ENCODE assay signal across 7 mouse cellular contexts in genomic region chr6:42325268-42325609, GRCm38 (mm10). TPM values are rescaled to one million over a fixed set of nuclear protein-coding genes. Genes with fewer than 3 reads are reported as not detected.
DNase-seq lines count a peak whose midpoint lies in the region; ATAC-seq lines count a peak whose summit lies in the region.

No protein-coding gene starts in this region.

- peaks cover 44% of the 10 kb centered on the region for H3K27me3 ChIP-seq in embryonic facial prominence, embryonic 10.5 days (replicated peaks; ENCODE audit: low read depth, poor library complexity, severe bottlenecking)
- H3K27me3 ChIP-seq in limb, embryonic 10.5 days (ENCODE audit: low read depth, poor library complexity, severe bottlenecking): peaks cover 41% of the 10 kb centered on the region
- peaks cover 25% of the 10 kb centered on the region for H3K27me3 ChIP-seq in midbrain, embryonic 12.5 days

- H3K4me2 ChIP-seq in midbrain, embryonic 12.5 days (replicated peaks): peak overlapping the region; percentile 92

- peak overlapping the region; percentile 87; the same call in 1 of the 2 replicates for H3K27ac ChIP-seq in embryonic facial prominence, embryonic 10.5 days (replicated peaks)
- H3K27ac ChIP-seq in limb, embryonic 10.5 days: peak overlapping the region; percentile 80
- H3K27ac ChIP-seq in midbrain, embryonic 12.5 days (replicated peaks): peak overlapping the region; percentile 90

- no peak for ATAC-seq in midbrain, embryonic 12.5 days (ENCODE audit: low FRiP score, low read depth)

- DNase-seq in adrenal gland, postnatal 10 days: peak; percentile 87
- DNase-seq in embryonic facial prominence, embryonic 10.5 days (ENCODE audit: low spot score): peak; percentile 86
- DNase-seq in heart, adult 11 months: peak; percentile 97
- DNase-seq in kidney, adult 11 months: peak; percentile 39
- peak; percentile 83 for DNase-seq in limb, embryonic 10.5 days (ENCODE audit: low spot score)
- DNase-seq in skeletal muscle tissue, adult 2 months (ENCODE audit: low read depth, low spot score): peak; percentile 60

- H3K36me3 ChIP-seq in embryonic facial prominence, embryonic 10.5 days (replicated peaks): no peaks in the 10 kb centered on the region
- H3K36me3 ChIP-seq in limb, embryonic 10.5 days: no peaks in the 10 kb centered on the region
- H3K36me3 ChIP-seq in midbrain, embryonic 12.5 days: no peaks in the 10 kb centered on the region; the same call in 1 of the 2 replicates

- peak overlapping the region; percentile 83 for H3K9ac ChIP-seq in midbrain, embryonic 12.5 days (replicated peaks)

- H3K4me3 ChIP-seq in embryonic facial prominence, embryonic 10.5 days: peak overlapping the region; percentile 81
- peak overlapping the region; percentile 80 for H3K4me3 ChIP-seq in limb, embryonic 10.5 days
- peak overlapping the region; percentile 71 for H3K4me3 ChIP-seq in midbrain, embryonic 12.5 days

- WGBS in embryonic facial prominence, embryonic 10.5 days: 3% methylated on average over 7 of the region's 7 CpGs
- WGBS in limb, embryonic 10.5 days: 4% methylated on average over 7 of the region's 7 CpGs
- 1% methylated on average over 7 of the region's 7 CpGs for whole genome bisulfite sequencing in midbrain, embryonic 12.5 days

- H3K4me1 ChIP-seq in embryonic facial prominence, embryonic 10.5 days: peaks cover 24% of the 10 kb centered on the region
- H3K4me1 ChIP-seq in limb, embryonic 10.5 days: peaks cover 19% of the 10 kb centered on the region
- H3K4me1 ChIP-seq in midbrain, embryonic 12.5 days: peaks cover 15% of the 10 kb centered on the region

- H3K9me3 ChIP-seq in embryonic facial prominence, embryonic 10.5 days: no peaks in the 10 kb centered on the region
- no peaks in the 10 kb centered on the region for H3K9me3 ChIP-seq in limb, embryonic 10.5 days (replicated peaks)
- H3K9me3 ChIP-seq in midbrain, embryonic 12.5 days: no peaks in the 10 kb centered on the region

RNA-seq across cellular contexts. Expression of gene Fam131b, which starts 0.8 kb away (rescaled TPM):
- total RNA-seq in adrenal gland, postnatal 10 days (2021): 1 to 10 TPM in 1 of 2 experiments, under 1 TPM in 1; 0.81 to 1.2 TPM
- polyA plus RNA-seq in embryonic facial prominence, embryonic 10.5 days (2016; fragmentation: Nextera tagmentation; extraction: Ambion mirVana): 0.74 and 0.90 TPM in 2 replicates
- 0.44 and 0.65 TPM in 2 replicates for polyA plus RNA-seq in limb, embryonic 10.5 days (2016; fragmentation: Nextera tagmentation; extraction: Ambion mirVana)
- 4.2 and 4.9 TPM in 2 replicates for polyA plus RNA-seq in midbrain, embryonic 12.5 days (2016; fragmentation: Nextera tagmentation; extraction: Ambion mirVana)

RNA-seq across cellular contexts. Expression of gene Zyx, which starts 24.2 kb away (rescaled TPM):
- total RNA-seq in adrenal gland, postnatal 10 days (2021): 100 to 1,000 TPM in 1 of 2 experiments, 10 to 100 TPM in 1; 73.1 to 112 TPM
- polyA plus RNA-seq in embryonic facial prominence, embryonic 10.5 days (2016; fragmentation: Nextera tagmentation; extraction: Ambion mirVana): 93.8 and 96.9 TPM in 2 replicates
- polyA plus RNA-seq in limb, embryonic 10.5 days (2016; fragmentation: Nextera tagmentation; extraction: Ambion mirVana): 115 and 126 TPM in 2 replicates
- 66.7 and 71.5 TPM in 2 replicates for polyA plus RNA-seq in midbrain, embryonic 12.5 days (2016; fragmentation: Nextera tagmentation; extraction: Ambion mirVana)

RNA-seq across cellular contexts. Expression of gene Clcn1, which starts 38.8 kb away (rescaled TPM):
- 1 to 10 TPM in 1 of 2 experiments, under 1 TPM in 1; 0.81 to 5.7 TPM for total RNA-seq in adrenal gland, postnatal 10 days (2021)
- 0.80 and 1.1 TPM in 2 replicates for polyA plus RNA-seq in embryonic facial prominence, embryonic 10.5 days (2016; fragmentation: Nextera tagmentation; extraction: Ambion mirVana)
- polyA plus RNA-seq in limb, embryonic 10.5 days (2016; fragmentation: Nextera tagmentation; extraction: Ambion mirVana): 0.59 and 0.64 TPM in 2 replicates
- 1.3 and 1.8 TPM in 2 replicates for polyA plus RNA-seq in midbrain, embryonic 12.5 days (2016; fragmentation: Nextera tagmentation; extraction: Ambion mirVana)

RNA-seq across cellular contexts. Expression of gene Epha1, which starts 47.8 kb away (rescaled TPM):
- 1 to 10 TPM; 2.8 to 8.6 TPM for total RNA-seq in adrenal gland, postnatal 10 days (2021)
- polyA plus RNA-seq in embryonic facial prominence, embryonic 10.5 days (2016; fragmentation: Nextera tagmentation; extraction: Ambion mirVana): 3.9 and 5.1 TPM in 2 replicates
- polyA plus RNA-seq in limb, embryonic 10.5 days (2016; fragmentation: Nextera tagmentation; extraction: Ambion mirVana): 7.2 and 7.7 TPM in 2 replicates
- polyA plus RNA-seq in midbrain, embryonic 12.5 days (2016; fragmentation: Nextera tagmentation; extraction: Ambion mirVana): 0.81 and 1.3 TPM in 2 replicates

Comparison
In these comparisons a context has a peak if more than half of its experiments do, and no peak if none do; other contexts are left out.
1. DNase-seq: peak in every context shown above with its lines; median percentile 97 in heart, adult 11 months; 87 in adrenal gland, postnatal 10 days; 86 in embryonic facial prominence, embryonic 10.5 days; 83 in limb, embryonic 10.5 days; 60 in skeletal muscle tissue, adult 2 months; 39 in kidney, adult 11 months.